Mouse (Mus musculus) brown adipose tissue, adult 24 weeks (tissue): ENCODE results near the gene Col4a2. TPM values are rescaled to one million over a fixed set of nuclear protein-coding genes. Genes with fewer than 3 reads are reported as not detected.

ENCODE experiments used
- H3K27ac ChIP-seq: fragments of 200-500 bp; replicated peaks from 2 replicates; pipeline ENCODE4 v1.5.1; 2012; ENCODE audit warnings: low read depth, mild to moderate bottlenecking, low read length
- H3K4me1 ChIP-seq: fragments of 200-500 bp; 2 replicates; pipeline ENCODE4 v1.6.1; 2012; ENCODE audit warnings: low read length, mixed read lengths; ENCODE audit not compliant: control insufficient read depth, insufficient read depth, insufficient read length
- H3K4me3 ChIP-seq: fragments of 200-500 bp; 2 replicates; pipeline ENCODE4 v1.5.1; 2012; ENCODE audit warnings: low read depth, mild to moderate bottlenecking, low read length, moderate library complexity; ENCODE audit not compliant: insufficient read depth
- polyA plus RNA-seq: library from polyadenylated mRNA; stranded (reverse); fragments of >200 nt; gene quantifications from 2 replicates; pipeline ENCODE4 v1.2.4, GENCODE M21; 2012; ENCODE audit not compliant: missing spikeins, insufficient read depth, insufficient read length

The Col4a2 gene
- polyA plus RNA-seq, 1 experiment: 51.1 TPM

- Histone ChIP-seq H3K27ac (no peak overlapping the region), H3K4me1 (peaks cover 6% of the 10 kb centered on the region), H3K4me3 (no peak overlapping the region)
Measured at GRCm38 (mm10) chr8:11414304-11414703, 101.7 kb downstream of the Col4a2 start.

GRCm38 (mm10) chr8:11415089-11415488 lies 102.5 kb downstream of the Col4a2 start:
- Histone ChIP-seq H3K27ac (no peak overlapping the region), H3K4me3 (no peak overlapping the region), H3K4me1 (peaks cover 6% of the 10 kb centered on the region)

GRCm38 (mm10) chr8:11417762-11418161 lies 105.2 kb downstream of the Col4a2 start:
- Histone ChIP-seq H3K4me1 (peaks cover 6% of the 10 kb centered on the region), H3K27ac (peak overlapping the region; percentile 70), H3K4me3 (no peak overlapping the region)

GRCm38 (mm10) chr8:11419232-11419631 lies 106.6 kb downstream of the Col4a2 start:
- peaks cover 6% of the 10 kb centered on the region for H3K4me1 ChIP-seq
- H3K27ac ChIP-seq: no peak overlapping the region
- H3K4me3 ChIP-seq: no peak overlapping the region

GRCm38 (mm10) chr8:11419645-11420044 lies 107.0 kb downstream of the Col4a2 start:
- Histone ChIP-seq H3K4me1 (peaks cover 6% of the 10 kb centered on the region), H3K4me3 (no peak overlapping the region), H3K27ac (no peak overlapping the region)

- peaks cover 6% of the 10 kb centered on the region for H3K4me1 ChIP-seq
- no peak overlapping the region for H3K4me3 ChIP-seq
- no peak overlapping the region for H3K27ac ChIP-seq
Measured at GRCm38 (mm10) chr8:11421105-11421504, 108.5 kb downstream of the Col4a2 start.

GRCm38 (mm10) chr8:11421968-11422367 lies 109.4 kb downstream of the Col4a2 start:
- Histone ChIP-seq H3K4me1 (peaks cover 6% of the 10 kb centered on the region), H3K4me3 (no peak overlapping the region), H3K27ac (no peak overlapping the region)

- Histone ChIP-seq H3K4me1 (peaks cover 6% of the 10 kb centered on the region), H3K27ac (no peak overlapping the region), H3K4me3 (no peak overlapping the region)
Measured at GRCm38 (mm10) chr8:11423091-11423490, 110.5 kb downstream of the Col4a2 start.

- Histone ChIP-seq H3K4me1 (no peaks in the 10 kb centered on the region), H3K4me3 (no peak overlapping the region), H3K27ac (no peak overlapping the region)
Measured at GRCm38 (mm10) chr8:11430688-11431087, 118.1 kb downstream of the Col4a2 start.

GRCm38 (mm10) chr8:11437862-11438261 lies 125.3 kb downstream of the Col4a2 start:
- Histone ChIP-seq H3K4me3 (no peak overlapping the region), H3K27ac (no peak overlapping the region), H3K4me1 (no peaks in the 10 kb centered on the region)

GRCm38 (mm10) chr8:11441291-11441690 lies 128.7 kb downstream of the Col4a2 start:
- Histone ChIP-seq H3K4me1 (no peaks in the 10 kb centered on the region), H3K4me3 (no peak overlapping the region), H3K27ac (no peak overlapping the region)

GRCm38 (mm10) chr8:11443611-11444010 lies 131.0 kb downstream of the Col4a2 start:
- no peak overlapping the region for H3K4me3 ChIP-seq
- H3K4me1 ChIP-seq: no peaks in the 10 kb centered on the region
- H3K27ac ChIP-seq: no peak overlapping the region

GRCm38 (mm10) chr8:11444216-11444615 lies 131.6 kb downstream of the Col4a2 start:
- Histone ChIP-seq H3K4me1 (no peaks in the 10 kb centered on the region), H3K4me3 (no peak overlapping the region), H3K27ac (no peak overlapping the region)

- Histone ChIP-seq H3K4me3 (no peak overlapping the region), H3K4me1 (no peaks in the 10 kb centered on the region), H3K27ac (no peak overlapping the region)
Measured at GRCm38 (mm10) chr8:11445790-11446189, 133.2 kb downstream of the Col4a2 start.

- Histone ChIP-seq H3K4me3 (no peak overlapping the region), H3K4me1 (no peaks in the 10 kb centered on the region), H3K27ac (no peak overlapping the region)
Measured at GRCm38 (mm10) chr8:11447910-11448570, 135.4 kb downstream of the Col4a2 start.
